Mouse (Mus musculus) MEL (cell line): ENCODE data around the gene Mpzl1.

Experiments used
- CHD1 ChIP-seq: IDR thresholded peaks from 2 replicates; pipeline ENCODE4 v1.6.1; 2012; ENCODE audit warnings: low read depth, mild to moderate bottlenecking, inconsistent platforms, low read length, improper control_type of control experiment
- CTCF ChIP-seq, 3 experiments: IDR thresholded peaks in 2 of 3; conservative IDR thresholded peaks in 1 of 3; 2 replicates each; pipeline ENCODE4 v1.5.1; 2011 to 2012; ENCODE audit warnings: low read length in 3 of 3, low read depth in 2 of 3, mild to moderate bottlenecking in 2 of 3, improper control_type of control experiment in 1 of 3, inconsistent platforms in 1 of 3, mixed read lengths in 1 of 3, moderate library complexity in 1 of 3; ENCODE audit not compliant: control insufficient read depth in 1 of 3, insufficient read depth in 1 of 3, poor library complexity in 1 of 3, severe bottlenecking in 1 of 3
- GATA1 ChIP-seq: IDR thresholded peaks from 2 replicates; pipeline ENCODE4 v1.6.1; 2011; ENCODE audit warnings: low read depth, low read length, improper control_type of control experiment
- MYC ChIP-seq: IDR thresholded peaks from 2 replicates; pipeline ENCODE4 v1.6.1; 2011; ENCODE audit warnings: low read depth, mild to moderate bottlenecking, low read length, improper control_type of control experiment, moderate library complexity
- POLR2A ChIP-seq, 2 experiments: IDR thresholded peaks; 2 replicates each; pipeline ENCODE4 v1.6.1; 2011 to 2012; ENCODE audit warnings: low read length in 2 of 2, mild to moderate bottlenecking in 2 of 2, control low read depth in 1 of 2, improper control_type of control experiment in 1 of 2, low read depth in 1 of 2, moderate library complexity in 1 of 2; ENCODE audit not compliant: control insufficient read depth in 1 of 2, insufficient read depth in 1 of 2, poor library complexity in 1 of 2
- USF2 ChIP-seq, 2 experiments: IDR thresholded peaks; 2 replicates each; pipeline ENCODE4 v1.6.1; 2011 to 2012; ENCODE audit warnings: improper control_type of control experiment in 2 of 2, low read length in 2 of 2, borderline replicate concordance in 1 of 2, inconsistent platforms in 1 of 2, low read depth in 1 of 2, mild to moderate bottlenecking in 1 of 2; ENCODE audit not compliant: insufficient read depth in 1 of 2
- ZNF384 ChIP-seq: IDR thresholded peaks from 2 replicates; pipeline ENCODE4 v1.6.1; 2012; ENCODE audit warnings: low read depth, mild to moderate bottlenecking, inconsistent platforms, low read length, improper control_type of control experiment

DNA sequence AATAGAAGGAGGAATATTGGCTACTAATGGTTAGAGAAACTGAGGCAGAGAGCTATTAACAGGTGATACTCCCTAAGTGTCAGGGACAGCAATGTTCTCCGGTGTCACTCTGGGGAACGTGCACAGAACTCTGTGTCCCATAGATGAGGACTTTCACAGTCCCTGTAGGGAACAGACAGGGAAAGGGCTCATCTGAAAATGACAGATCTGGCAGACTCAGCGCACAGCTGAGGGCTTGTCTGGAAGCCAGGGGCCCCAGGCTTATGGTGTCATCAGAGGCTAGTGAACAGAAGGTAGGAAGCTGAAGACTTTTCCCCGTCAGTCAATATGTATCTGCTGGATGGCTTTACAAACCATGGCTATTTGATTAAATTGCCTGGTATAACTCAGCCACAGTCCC, 43.2 kb upstream of the Mpzl1 start:
- TF ChIP-seq MYC: no peak
- no peak for TF ChIP-seq CHD1
- no peak for TF ChIP-seq ZNF384
- no peak for TF ChIP-seq USF2 (IDR thresholded peaks at IDR 0.05; ENCODE audit: borderline replicate concordance in 1 of 2, insufficient read depth in 1 of 2, low read depth in 1 of 2, low read length in 2 of 2)
- TF ChIP-seq GATA1: no peak
- no peak for TF ChIP-seq CTCF (IDR thresholded peaks at IDR 0.05 in 2 of 3, conservative IDR thresholded peaks at IDR 0.05 in 1 of 3; ENCODE audit: control insufficient read depth in 1 of 3, insufficient read depth in 1 of 3, low read depth in 2 of 3, low read length in 3 of 3, poor library complexity in 1 of 3, severe bottlenecking in 1 of 3)
- TF ChIP-seq POLR2A (IDR thresholded peaks at IDR 0.05; ENCODE audit: control insufficient read depth in 1 of 2, insufficient read depth in 1 of 2, low read depth in 1 of 2, low read length in 2 of 2, poor library complexity in 1 of 2): no peak
